Mouse (Mus musculus): Measurements from ENCODE around the gene Vps8. TPM values are rescaled to one million over a fixed set of nuclear protein-coding genes. Genes with fewer than 3 reads are reported as not detected.

Vps8 gene
- total RNA-seq, 2 experiments from 2014 or later, result 13.1 to 20.9 TPM

DNA sequence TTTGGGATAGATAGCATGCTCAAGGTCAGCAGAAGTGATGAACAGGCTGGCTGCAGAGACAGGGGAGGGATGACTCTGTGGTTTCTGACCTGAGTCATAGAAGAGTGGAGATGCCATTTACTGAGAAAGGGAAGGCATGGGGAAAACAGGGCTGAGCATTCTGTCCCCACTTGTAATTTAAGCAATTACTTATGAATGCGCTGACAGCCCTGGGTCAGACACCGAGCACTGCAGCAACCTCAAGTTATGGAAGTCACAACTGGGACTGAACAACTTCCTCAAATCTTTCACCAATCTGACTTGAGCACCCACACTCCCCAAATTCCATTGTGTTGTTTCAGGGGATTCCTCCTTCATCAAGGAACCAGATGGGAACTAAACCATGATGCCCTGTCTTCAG lies 19.5 kb upstream of the Vps8 start:
- ATAC-seq (ENCODE audit: poor library complexity, severe bottlenecking), result 0 out of 2 replicates have a peak, but pooled peaks have one; percentile 37

DNA sequence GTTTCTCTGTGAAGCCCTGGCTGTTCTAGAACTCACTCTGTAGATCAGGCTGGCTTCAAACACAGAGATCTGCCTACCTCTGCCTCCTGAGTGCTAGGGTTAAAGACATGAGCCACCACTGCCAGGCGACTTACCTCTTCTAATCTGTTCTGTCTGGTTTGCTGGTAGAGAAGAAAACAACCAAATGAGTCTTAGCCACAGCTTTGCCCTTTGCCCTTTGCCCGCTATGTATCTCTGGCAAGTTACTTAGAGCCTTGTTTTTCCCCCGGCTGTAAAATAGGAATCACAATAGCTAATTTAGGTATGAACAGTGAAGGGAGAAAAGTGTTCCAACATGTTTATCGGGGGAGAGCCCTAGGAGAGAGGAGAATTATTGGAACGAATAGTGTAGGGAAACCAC lies 18.3 kb upstream of the Vps8 start:
- no peak for ATAC-seq (ENCODE audit: poor library complexity, severe bottlenecking)

DNA sequence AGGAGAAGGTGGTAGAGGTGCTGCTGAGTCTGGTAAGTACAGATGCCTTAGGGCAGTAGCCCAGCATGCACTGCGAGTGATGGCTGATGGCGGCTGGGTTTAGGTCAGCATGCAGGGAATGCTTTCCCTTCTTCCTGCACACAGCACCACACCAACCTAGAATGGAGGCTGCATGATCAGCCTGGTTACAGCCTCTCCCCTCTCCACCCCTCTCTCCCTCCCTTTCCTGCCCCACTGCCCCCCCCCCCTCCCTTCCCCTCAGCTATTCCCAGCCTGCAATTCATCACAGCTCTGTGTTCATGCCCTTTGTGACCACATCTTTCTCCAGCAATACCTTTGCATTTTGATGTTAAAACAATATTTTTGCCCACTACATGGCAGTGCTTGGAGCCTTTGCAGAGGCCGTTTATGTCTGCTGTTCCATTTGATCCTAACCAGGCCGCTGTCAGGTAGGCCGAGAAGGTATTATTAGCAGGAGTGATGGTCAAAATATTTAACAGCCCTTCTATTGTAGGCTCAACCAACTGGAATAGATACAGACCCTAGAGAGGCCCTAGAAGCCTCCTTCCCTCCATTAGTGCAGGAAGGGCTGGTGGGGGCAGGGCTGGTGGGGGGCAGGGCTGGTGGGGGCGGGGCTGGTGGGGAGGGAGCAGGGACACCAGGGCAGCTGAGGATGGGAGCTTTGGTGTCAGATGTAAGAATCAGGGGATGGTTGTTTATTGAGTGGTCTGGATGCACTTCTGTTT lies 17.5 kb upstream of the Vps8 start:
- no peak for ATAC-seq (ENCODE audit: poor library complexity, severe bottlenecking)

DNA sequence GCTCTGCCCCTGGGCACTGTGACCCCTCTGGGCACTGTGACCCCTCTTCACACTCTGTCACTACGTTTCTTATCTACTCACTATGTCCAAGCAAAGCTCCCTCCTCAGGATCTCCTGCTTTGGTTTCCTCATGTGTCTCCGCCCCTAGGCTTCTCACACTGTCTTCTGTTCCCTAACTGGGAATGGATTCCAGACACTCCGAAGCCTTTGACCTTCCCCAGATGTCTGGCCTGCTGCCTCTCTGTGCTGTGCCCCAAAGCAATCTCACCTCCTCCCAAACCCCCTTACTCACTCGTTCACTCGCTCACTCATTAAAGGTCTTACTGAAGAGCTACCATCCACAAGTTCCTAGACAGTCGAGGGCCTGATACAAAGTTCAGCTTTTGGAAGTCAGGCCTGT lies 16.8 kb upstream of the Vps8 start:
- no peak for ATAC-seq (ENCODE audit: poor library complexity, severe bottlenecking)

DNA sequence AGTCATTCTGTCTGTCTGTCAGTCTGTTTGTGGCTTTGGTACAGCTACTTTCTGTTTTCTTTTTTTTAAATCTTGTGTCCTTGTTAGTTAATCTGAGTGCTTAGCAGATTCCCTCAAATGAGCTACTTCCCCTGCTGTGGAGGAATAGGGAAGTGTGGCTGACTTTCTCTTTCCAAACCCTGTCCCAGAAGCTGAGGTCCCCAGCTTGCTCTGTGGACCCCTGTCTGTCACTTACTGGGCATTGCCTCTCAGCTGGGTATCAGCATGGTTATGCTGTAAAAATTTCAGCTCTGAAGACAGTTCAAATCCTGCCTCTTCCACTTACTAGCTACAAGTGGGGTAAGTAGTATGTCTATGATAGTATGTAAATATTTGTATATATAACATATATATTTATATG lies 11.1 kb upstream of the Vps8 start:
- peak; percentile 73 for ATAC-seq (ENCODE audit: poor library complexity, severe bottlenecking)

DNA sequence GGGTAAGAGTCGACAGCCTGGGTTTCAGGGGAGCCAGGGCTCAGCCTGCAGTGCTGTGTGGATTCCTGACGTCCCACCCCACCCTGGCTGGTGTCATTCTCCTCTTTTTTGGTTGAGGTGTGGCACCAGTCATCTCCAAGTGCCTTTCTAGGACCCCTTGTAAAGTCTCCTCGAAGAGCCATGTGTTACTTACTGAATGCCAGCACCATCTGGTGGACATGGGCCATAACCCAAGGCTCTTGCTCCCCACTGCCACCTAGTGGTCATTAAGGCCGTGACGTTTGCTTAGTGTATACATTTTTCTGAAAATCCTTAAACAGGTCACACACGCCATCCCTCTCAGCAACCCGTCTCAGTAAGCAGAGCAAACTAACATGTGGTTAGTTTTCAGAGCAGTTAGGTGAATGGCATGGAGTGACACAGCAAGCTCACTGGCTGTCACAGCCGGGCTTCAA lies 10.3 kb upstream of the Vps8 start:
- peak; percentile 96 for ATAC-seq (ENCODE audit: poor library complexity, severe bottlenecking)

DNA sequence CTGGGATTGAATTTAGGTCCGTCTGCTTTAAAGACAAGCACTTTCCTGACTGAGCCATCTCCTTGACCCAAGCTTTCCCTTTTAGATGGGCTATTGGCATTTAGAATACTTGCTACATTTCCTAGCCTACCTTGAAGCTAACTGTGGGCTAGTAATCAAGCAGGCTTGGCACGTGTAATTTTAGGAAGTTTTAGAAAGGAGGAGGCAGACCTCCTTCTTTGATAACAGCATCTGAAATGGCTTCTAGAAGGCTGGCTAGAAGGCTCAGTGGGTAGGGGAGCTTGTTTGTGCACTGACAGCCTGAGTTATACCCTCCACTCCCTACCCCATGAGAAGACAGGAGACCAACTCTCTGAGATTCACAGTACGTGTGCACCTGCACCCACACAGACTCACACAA lies 9.1 kb upstream of the Vps8 start:
- no peak for ATAC-seq (ENCODE audit: poor library complexity, severe bottlenecking)

DNA sequence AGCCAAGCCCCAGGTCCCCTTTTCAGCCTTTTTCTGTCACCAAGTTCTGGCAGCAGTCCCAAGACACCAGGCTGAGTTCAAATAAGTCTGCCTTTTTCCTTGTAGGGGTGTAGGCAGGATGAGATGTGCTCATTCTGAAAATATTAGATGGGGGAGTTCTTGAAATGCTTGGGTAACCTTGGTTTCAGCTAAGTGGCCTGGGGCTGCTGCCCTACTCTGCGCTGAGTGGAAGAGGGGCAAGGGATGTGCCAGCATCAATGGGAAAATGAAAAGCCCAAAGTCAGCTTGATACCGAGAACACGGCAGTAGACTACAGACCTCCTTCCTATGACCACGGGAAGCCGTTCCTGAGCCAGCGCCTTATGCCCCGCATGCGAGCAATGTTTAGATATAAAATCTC lies 7.8 kb upstream of the Vps8 start:
- ATAC-seq (ENCODE audit: poor library complexity, severe bottlenecking), result no peak

DNA sequence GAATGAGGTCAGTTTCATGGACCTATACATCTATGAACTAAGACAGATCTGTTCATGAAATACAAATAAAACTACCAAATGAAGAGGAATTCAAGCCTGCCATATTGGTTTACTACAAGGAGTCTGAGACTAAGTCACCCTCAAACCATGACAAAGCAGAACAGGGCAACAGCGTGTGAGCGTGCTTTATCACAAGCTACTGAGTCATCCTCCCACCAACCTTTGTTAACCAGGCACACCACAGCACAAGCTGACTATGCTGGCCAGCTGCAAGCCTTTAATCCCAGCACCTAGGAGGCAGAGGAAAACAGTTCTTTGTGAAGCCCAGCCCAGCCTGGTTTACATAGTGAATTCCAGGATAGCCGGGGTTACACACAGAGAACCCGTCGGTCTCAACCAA lies 4.9 kb upstream of the Vps8 start:
- no peak for ATAC-seq (ENCODE audit: poor library complexity, severe bottlenecking)

DNA sequence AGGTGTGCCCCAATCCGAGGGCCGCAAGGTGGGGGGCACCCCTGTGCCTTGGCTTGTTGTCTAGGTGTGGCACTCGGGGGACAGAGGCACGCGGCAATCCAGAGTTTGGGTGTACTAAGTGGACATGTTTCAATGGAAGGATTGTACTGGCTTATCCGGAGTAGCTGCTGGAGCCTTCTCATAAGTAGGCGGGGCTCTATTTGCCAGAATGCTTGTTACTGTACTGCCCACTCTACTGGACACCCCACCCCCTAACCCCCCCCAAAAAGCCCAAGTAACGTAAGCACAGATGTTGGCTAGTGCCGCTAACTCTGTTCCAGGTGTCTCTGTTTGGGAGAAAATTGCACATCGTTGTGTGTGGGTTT lies 610 bp downstream of the Vps8 start:
- peak; percentile 11 for ATAC-seq (ENCODE audit: poor library complexity, severe bottlenecking)

DNA sequence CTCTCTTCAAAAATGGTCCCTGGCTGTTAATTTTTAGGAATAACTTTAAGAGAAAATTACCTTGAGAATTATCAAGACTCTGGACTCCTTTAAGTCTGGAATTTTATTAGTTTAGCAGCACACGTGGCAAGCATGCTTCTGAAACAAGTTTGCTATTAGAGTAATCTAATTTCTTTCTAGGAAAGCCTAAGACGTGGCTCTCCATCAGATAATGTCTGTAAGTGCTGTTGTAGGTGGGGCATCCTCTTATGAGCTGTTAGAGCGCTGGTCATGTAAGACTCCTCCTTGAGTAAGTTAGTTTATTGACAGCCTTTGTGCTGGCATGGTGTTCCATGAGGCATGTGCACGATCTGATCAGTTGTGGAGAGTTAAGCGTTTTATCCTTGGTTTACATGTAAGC lies 5.2 kb downstream of the Vps8 start:
- no peak for ATAC-seq (ENCODE audit: poor library complexity, severe bottlenecking)

DNA sequence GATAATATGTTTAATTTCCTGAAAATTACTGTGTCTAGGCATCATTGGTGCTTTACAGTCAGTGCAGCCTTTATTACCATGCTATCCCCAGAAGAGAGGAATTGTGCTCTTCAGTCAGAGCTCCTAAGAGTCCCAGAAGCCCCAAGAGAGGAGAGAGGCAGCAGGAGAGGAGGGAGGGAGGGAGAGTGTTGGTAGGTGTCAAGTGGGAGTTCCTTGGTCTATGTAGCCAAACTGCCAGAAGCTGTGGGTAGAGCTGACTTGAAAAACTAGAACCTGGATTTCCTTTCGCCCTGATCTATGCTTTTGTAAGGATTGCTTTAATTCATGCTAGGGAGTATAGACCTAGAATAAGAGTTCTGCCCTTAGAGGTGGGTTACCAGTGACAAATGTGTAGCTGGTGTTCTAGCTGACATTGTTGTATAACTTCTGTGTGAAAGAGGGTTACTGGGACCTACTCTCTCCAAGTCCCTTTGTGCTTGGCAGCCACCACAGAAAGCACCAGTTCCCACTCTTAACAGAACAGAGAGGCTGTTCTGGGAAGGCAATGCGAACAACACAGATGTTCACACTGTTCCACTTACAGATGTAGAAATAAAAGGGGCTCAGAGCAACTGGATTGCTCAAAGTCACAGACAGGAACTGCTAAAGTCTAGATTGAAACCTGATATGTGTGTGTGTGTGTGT lies 7.6 kb downstream of the Vps8 start:
- ATAC-seq (ENCODE audit: poor library complexity, severe bottlenecking), result no peak

DNA sequence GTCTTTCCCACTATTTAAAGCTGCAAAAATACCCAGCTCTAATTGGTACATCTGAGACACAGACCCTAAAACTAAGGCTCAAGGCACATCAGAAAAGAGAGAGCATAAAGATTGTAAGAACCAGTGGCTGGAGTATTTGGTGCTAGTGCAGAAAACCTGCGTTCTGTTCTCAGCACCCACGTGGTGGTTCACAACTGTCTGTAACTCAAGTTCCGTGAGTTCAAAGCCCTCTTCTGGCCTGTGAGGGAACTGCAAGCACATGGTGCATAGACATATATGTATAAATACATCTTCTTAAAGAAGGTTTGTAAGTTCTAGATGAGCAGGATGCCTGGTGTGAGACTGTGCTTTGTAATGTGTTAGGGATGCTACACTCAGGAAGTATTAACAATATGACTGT lies 8.7 kb downstream of the Vps8 start:
- no peak for ATAC-seq (ENCODE audit: poor library complexity, severe bottlenecking)

DNA sequence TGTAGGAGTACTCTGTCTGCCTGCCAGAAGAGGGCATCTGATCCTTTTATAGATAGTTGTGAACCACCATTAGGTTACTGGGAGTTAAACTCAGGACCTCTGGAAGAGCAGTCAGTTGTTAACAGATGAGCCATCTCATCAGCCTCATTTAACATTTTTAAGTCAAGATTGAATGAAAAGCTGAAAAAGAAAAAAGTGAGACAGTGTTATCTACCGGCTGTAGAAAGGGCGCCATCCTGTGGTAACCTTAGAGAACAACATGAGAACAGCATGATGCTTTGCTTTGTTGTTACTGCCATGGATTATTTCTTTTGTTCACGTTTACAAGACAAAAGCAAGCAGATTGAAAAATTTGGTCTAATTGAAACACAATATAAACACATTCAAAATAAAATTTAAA lies 10.6 kb downstream of the Vps8 start:
- no peak for ATAC-seq (ENCODE audit: poor library complexity, severe bottlenecking)

DNA sequence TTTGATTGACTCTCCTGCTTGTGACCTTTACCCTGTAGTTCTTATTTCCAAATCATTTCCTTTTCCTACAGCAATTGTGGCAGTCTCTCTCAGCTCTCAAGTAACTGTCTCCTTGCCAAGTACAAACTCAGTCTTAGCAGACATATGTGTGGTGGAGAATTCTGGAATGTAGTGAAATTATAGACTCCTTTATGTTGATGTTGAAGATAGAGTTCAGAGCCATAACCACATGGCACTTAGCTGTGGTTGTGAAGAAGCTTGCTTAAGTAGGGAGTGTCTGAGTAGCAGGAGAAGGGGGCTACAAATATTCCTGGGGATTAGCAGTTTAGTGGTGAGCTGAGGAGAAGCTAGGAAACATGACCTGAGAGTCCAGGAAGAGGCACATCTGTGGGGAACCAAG lies 18.1 kb downstream of the Vps8 start:
- ATAC-seq (ENCODE audit: poor library complexity, severe bottlenecking), result no peak

DNA sequence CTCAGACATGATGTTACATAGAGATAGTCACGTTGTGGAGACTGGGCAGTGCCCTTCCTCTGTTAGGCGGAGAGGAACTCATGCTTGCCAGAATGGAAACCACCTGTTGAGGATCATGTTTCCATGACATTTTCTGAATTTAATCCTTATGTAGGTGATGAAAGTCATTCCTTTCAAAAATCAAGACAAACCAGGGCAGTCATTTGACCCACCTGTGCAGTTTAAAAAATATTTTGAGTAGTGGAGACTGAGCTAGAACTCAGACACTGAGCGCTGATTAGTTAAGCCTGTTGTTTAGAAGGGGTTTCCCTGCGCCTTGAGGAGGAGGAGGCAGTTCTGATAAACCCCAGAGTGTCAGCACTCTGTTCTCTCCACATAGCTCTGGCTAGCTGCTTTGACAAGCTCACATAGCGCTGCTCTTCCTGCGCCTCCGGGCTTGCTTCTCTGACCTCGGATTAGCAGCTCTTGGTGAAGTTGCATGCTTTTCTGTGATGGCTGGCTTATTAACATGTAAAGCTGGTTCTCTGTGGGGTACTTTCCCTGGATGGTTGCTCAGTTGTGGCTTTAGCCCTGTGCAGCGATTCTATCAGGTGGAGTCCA lies 22.2 kb downstream of the Vps8 start:
- ATAC-seq (ENCODE audit: poor library complexity, severe bottlenecking), result no peak

DNA sequence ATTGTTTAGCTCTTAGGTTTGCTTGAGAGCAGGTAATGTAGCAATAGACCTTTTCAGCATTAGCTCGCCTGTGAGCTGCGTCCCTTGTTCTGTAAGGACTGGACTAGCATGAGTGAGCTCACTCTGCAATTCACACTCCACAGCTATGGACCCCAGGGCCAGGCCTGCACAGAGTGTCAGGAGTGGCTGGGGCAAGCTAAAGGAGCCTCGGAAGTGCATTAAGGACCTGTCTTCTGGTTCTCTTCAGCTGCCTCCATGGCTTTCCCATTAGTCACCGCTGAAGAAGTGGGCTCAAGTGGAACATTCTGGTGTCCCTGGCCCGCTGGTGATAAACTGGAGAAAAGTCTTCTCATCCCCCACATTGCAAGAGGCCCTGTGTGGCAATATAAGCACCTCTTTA lies 24.5 kb downstream of the Vps8 start:
- ATAC-seq (ENCODE audit: poor library complexity, severe bottlenecking), result no peak

DNA sequence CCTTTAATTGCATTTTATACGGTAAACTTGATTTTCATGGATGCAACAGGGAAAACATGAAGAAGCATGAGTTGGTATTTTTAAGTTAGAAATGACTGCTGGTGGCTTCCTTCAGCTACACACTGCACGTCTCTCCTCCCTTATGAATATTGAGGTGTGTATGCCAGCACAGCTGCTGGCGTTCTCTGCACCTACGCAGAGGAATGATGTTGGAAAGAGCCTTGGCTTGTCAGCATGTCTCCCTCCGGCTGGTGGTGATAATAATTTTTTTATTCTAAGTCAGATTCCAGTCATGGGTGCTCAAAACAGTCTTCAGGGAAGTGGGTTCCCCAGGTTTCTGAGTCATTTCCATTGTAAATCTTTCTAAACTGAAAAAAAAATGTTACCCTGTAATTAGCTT lies 25.5 kb downstream of the Vps8 start:
- no peak for ATAC-seq (ENCODE audit: poor library complexity, severe bottlenecking)

DNA sequence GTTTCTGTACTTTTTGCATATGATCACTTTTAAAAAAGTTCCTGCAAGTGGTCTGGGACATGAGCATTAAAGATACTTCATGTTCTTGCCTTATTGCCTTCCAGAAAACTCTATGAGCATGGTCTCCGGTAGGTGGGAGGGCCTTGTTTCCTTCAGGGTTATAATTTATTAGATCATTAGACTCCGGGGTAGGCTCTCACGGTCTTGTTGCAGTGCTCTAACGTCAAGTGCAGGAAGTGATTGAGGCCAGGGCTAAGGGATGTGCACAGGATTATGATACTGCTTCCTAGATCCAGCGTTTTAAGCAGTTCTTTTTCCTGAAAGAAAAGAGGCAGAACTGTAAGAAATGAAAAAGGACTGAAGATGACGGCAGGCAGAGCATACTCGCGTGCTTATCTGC lies 27.0 kb downstream of the Vps8 start:
- ATAC-seq (ENCODE audit: poor library complexity, severe bottlenecking), result no peak

DNA sequence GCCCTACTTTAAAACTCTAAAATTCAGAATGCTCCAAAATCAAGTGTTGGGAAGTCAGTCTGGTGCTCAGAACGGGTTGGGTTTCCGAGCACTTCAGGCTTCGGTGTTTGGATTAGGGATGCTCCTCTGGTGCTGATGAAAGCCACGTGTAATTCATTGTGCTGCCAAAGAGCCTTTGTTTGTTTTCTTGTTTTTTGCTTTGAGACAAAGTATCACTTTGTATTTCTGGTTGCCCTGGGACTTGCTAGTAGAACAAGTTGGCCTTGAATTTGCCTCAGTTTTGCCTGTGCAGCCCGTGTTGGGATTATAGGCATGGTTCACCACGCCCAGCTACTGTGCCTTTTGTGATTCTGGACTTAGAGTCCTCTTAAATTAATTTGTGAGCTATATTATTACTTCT lies 29.7 kb downstream of the Vps8 start:
- ATAC-seq (ENCODE audit: poor library complexity, severe bottlenecking), result no peak

DNA sequence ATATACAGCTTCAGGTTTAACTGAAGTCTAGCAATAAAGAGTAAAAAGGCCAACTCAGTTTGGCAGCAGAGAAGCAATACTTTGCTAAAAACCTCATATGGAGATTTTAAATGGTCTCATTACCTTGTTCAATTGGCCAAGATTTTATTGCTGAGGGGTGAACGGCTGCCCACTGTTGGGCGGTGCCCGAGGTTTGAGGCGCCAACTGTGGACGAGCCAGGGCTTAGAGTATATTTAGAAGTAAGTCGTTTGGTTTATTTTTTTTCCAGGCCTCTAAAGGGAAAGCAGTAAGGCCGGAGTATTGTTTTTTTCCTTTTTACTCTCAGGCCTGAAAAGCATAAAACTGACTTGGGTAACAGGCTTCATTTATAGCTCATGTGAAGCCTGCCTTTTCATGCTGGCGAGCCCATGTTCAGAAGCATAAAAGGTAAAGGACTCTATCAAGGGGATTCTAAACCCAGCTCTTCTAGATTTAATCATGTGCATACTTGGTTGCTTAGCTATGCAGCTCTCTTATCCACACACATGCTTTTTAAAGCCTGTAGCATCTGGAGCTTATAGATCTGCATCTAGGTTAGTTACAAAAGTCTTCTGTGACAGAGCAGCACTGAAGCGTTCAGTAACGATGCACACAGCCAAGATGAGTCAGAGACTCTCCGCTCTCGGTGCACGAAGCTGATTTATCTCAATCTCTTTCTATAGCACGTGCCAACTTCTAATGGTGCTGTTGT lies 34.9 kb downstream of the Vps8 start:
- ATAC-seq (ENCODE audit: poor library complexity, severe bottlenecking), result no peak

DNA sequence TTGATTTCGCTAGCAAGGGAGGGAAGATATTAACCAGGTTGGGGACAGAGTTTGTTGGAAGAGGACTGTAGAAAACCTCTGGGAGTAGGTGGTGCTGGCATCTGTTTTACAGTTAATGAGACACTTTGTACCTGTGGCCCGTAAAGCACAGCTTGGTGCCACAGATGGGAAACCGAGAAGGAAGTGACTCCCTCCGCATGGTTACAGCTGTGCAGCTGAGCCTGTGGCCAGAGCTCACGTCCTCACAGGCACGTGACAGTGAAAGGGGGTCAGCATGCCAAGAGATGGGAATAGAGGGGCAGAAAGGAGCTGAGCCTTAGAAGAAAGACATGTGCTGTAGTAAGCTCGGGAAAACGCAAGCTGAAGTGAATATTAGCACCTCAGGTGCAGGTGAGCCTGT lies 43.0 kb downstream of the Vps8 start:
- no peak for ATAC-seq (ENCODE audit: poor library complexity, severe bottlenecking)
